Mouse (Mus musculus): ENCODE results near the gene Accs. TPM values are rescaled to one million over a fixed set of nuclear protein-coding genes. Genes with fewer than 3 reads are reported as not detected.
A peak's percentile ranks its signal among the peaks of the same experiment; 100 is the strongest.

Gene Accs
- total RNA-seq, 4 experiments from 2014 or later, result 11.8 to 20.3 (median 15.2) TPM

GRCm38 (mm10) chr2:93791516-93792499 is 57.9 kb downstream of the Accs start:
- DNase-seq, result peak; percentile 51

- DNase-seq, result no peak
Measured at GRCm38 (mm10) chr2:93790798-93791345, 58.9 kb downstream of the Accs start.

GRCm38 (mm10) chr2:93788557-93788956 is 61.2 kb downstream of the Accs start:
- no peak for DNase-seq

- peak; percentile 46 for DNase-seq
Measured at GRCm38 (mm10) chr2:93786175-93786574, 63.6 kb downstream of the Accs start.

GRCm38 (mm10) chr2:93785432-93785798 is 64.3 kb downstream of the Accs start:
- no peak for DNase-seq

- no peak for DNase-seq
Measured at GRCm38 (mm10) chr2:93784721-93785431, 64.9 kb downstream of the Accs start.

- no peak for DNase-seq
Measured at GRCm38 (mm10) chr2:93783926-93784539, 65.7 kb downstream of the Accs start.

Other genes with a start within 250 kb of the Accs start
- gene Alx4, start 207.6 kb downstream of the Accs start, total RNA-seq (2022), result under 1 TPM; 0.26 to 0.43 (median 0.35) TPM
- 100 to 1,000 TPM in 3 of 4 experiments, 10 to 100 TPM in 1; 98.9 to 144 (median 104) TPM for gene Ext2, start 27.4 kb downstream of the Accs start, total RNA-seq (2022)
- gene Accsl, start 19.2 kb upstream of the Accs start, total RNA-seq (2022), result under 1 TPM in 3 of 4 experiments, not detected in 1; 0.25 to 0.49 (median 0.38) TPM
- gene Gm13889, start 107.3 kb upstream of the Accs start, total RNA-seq (2022), result 10 to 100 TPM; 22.6 to 32.3 (median 30.3) TPM
- gene Gm27027, start 146.4 kb upstream of the Accs start, total RNA-seq (2022), result under 1 TPM in 1 of 4 experiments, not detected in 3; 0.80 TPM
- gene Alkbh3, start 160.9 kb upstream of the Accs start, total RNA-seq (2022), result 10 to 100 TPM; 29.9 to 57.4 (median 46.2) TPM